In genomic region chr11:113056042-113056632, GRCm38 (mm10) we compare ENCODE assay signal across 8 mouse cellular contexts.
A peak's percentile ranks its signal among the peaks of the same experiment; 100 is the strongest.
DNase-seq lines count a peak whose midpoint lies in the region; ATAC-seq and TF ChIP-seq lines count a peak whose summit lies in the region.

No protein-coding gene starts in this region.

- no peak for TF ChIP-seq CTCF in liver, embryonic 14.5 days (IDR thresholded peaks at IDR 0.05; ENCODE audit: low read depth)

- peaks cover 7% of the 10 kb centered on the region; the same call in 1 of the 2 replicates for H3K36me3 ChIP-seq in embryonic facial prominence, embryonic 10.5 days (replicated peaks)
- no peaks in the 10 kb centered on the region for H3K36me3 ChIP-seq in heart, embryonic 16.5 days (ENCODE audit: control insufficient read depth, insufficient read depth)
- no peaks in the 10 kb centered on the region for H3K36me3 ChIP-seq in liver, embryonic 14.5 days (replicated peaks; ENCODE audit: control insufficient read depth, insufficient read depth, low read depth)

- H3K27me3 ChIP-seq in embryonic facial prominence, embryonic 10.5 days (replicated peaks; ENCODE audit: low read depth, poor library complexity, severe bottlenecking) = peaks cover 7% of the 10 kb centered on the region; the same call in 1 of the 2 replicates
- no peaks in the 10 kb centered on the region for H3K27me3 ChIP-seq in heart, embryonic 16.5 days (ENCODE audit: control insufficient read depth, insufficient read depth, low read length)
- H3K27me3 ChIP-seq in liver, embryonic 14.5 days (ENCODE audit: control insufficient read depth, insufficient read depth, low read length) = no peaks in the 10 kb centered on the region

- no peak for TF ChIP-seq EP300 in liver, embryonic 14.5 days (IDR thresholded peaks at IDR 0.05; ENCODE audit: low read depth)

- no peak overlapping the region for H3K4me2 ChIP-seq in heart, embryonic 16.5 days (ENCODE audit: low read depth, low read length)
- no peak overlapping the region for H3K4me2 ChIP-seq in liver, embryonic 14.5 days (ENCODE audit: low read depth)

- H3K9ac ChIP-seq in heart, embryonic 16.5 days (ENCODE audit: low read length) = no peak overlapping the region
- no peak overlapping the region for H3K9ac ChIP-seq in liver, embryonic 14.5 days (replicated peaks)

- H3K4me1 ChIP-seq in embryonic facial prominence, embryonic 10.5 days = peaks cover 45% of the 10 kb centered on the region
- peaks cover 13% of the 10 kb centered on the region for H3K4me1 ChIP-seq in heart, embryonic 16.5 days (ENCODE audit: control insufficient read depth, insufficient read depth, low read length)
- peaks cover 0 to 12% of the 10 kb centered on the region in 2 experiments; a peak in 2 of 4 replicates for H3K4me1 ChIP-seq in liver, embryonic 14.5 days (replicated peaks; ENCODE audit: control insufficient read depth in 2 of 2, insufficient read depth in 2 of 2, low read length in 1 of 2)

- peak; percentile 50; the same call in 1 of the 2 replicates for ATAC-seq in heart, embryonic 16.5 days (replicated peaks; ENCODE audit: extremely low read depth, insufficient read depth, low FRiP score)
- peak; percentile 71 for ATAC-seq in liver, embryonic 14.5 days (ENCODE audit: insufficient read depth)

- H3K4me3 ChIP-seq in embryonic facial prominence, embryonic 10.5 days = no peak overlapping the region
- no peak overlapping the region for H3K4me3 ChIP-seq in heart, embryonic 16.5 days (ENCODE audit: low read length)
- H3K4me3 ChIP-seq in liver, embryonic 14.5 days (ENCODE audit: insufficient read depth in 1 of 2, low read depth in 2 of 2, low read length in 2 of 2) = no peak overlapping the region

- H3K27ac ChIP-seq in embryonic facial prominence, embryonic 10.5 days (replicated peaks) = peak overlapping the region; percentile 83
- no peak overlapping the region for H3K27ac ChIP-seq in heart, embryonic 16.5 days (ENCODE audit: low read length)
- H3K27ac ChIP-seq in liver, embryonic 14.5 days = no peak overlapping the region

- 68% methylated on average over 12 of the region's 12 CpGs for WGBS in embryonic facial prominence, embryonic 10.5 days
- 56% methylated on average over 12 of the region's 12 CpGs for WGBS in heart, embryonic 16.5 days
- WGBS in liver, embryonic 14.5 days (ENCODE audit: insufficient replicate concordance) = 37% methylated on average over 12 of the region's 12 CpGs

- H3K9me3 ChIP-seq in embryonic facial prominence, embryonic 10.5 days = no peaks in the 10 kb centered on the region
- H3K9me3 ChIP-seq in heart, embryonic 16.5 days (replicated peaks; ENCODE audit: control insufficient read depth, low read length) = no peaks in the 10 kb centered on the region
- no peaks in the 10 kb centered on the region for H3K9me3 ChIP-seq in liver, embryonic 14.5 days (ENCODE audit: control insufficient read depth, low read length)

- DNase-seq in gastrocnemius, adult 18-20 months (ENCODE audit: low spot score) = peak; percentile 31
- no peak for DNase-seq in gastrocnemius, postnatal 4 days (ENCODE audit: low spot score in 2 of 2)
- DNase-seq in embryonic facial prominence, embryonic 10.5 days (ENCODE audit: low spot score) = peak; percentile 24
- no peak for DNase-seq in liver, embryonic 14.5 days (ENCODE audit: low read depth in 3 of 3, low spot score in 3 of 3)
- no peak for DNase-seq in adrenal gland, adult 2 months
- no peak for DNase-seq in layer of hippocampus, adult 8-10 months (ENCODE audit: low spot score in 2 of 2)
- no peak for DNase-seq in layer of hippocampus, adult 9-10 months (ENCODE audit: low spot score)

Comparison
In these comparisons a context has a peak if more than half of its experiments do, and no peak if none do; other contexts are left out.
1. DNase-seq: peak in gastrocnemius, adult 18-20 months (single experiment) and embryonic facial prominence, embryonic 10.5 days (single experiment); none in gastrocnemius, postnatal 4 days (0 of 2), liver, embryonic 14.5 days (0 of 3), adrenal gland, adult 2 months (single experiment), layer of hippocampus, adult 8-10 months (0 of 2) and layer of hippocampus, adult 9-10 months (single experiment).